Mouse (Mus musculus) ES-E14 (cell line): ENCODE measurements at regions not wholly inside any gene's neighbourhood (a gene's known extent, or its start where the extent isn't known, plus 50 kb on each side); places are given as distances from the start of the nearest gene placed in this dataset.

Experiments used
- CHD2 ChIP-seq: IDR thresholded peaks from 2 replicates; pipeline ENCODE4 v1.6.1; 2014; ENCODE audit warnings: mild to moderate bottlenecking, low read depth, low read length, inconsistent platforms
- HCFC1 ChIP-seq: IDR thresholded peaks from 2 replicates; pipeline ENCODE4 v1.6.1; 2012; ENCODE audit warnings: low read length, inconsistent platforms, borderline replicate concordance; ENCODE audit not compliant: insufficient read depth
- MAFK ChIP-seq: IDR thresholded peaks from 2 replicates; pipeline ENCODE4 v1.6.1; 2014; ENCODE audit warnings: mild to moderate bottlenecking, low read depth, low read length, inconsistent platforms; ENCODE audit not compliant: insufficient read depth
- ZC3H11A ChIP-seq: IDR thresholded peaks from 2 replicates; pipeline ENCODE4 v1.6.1; 2012; ENCODE audit warnings: low read depth, mild to moderate bottlenecking, inconsistent platforms, low read length, borderline replicate concordance

- no peak for TF ChIP-seq CHD2
- TF ChIP-seq MAFK = no peak
- TF ChIP-seq HCFC1 = no peak
- no peak for TF ChIP-seq ZC3H11A
These were observed 734.6 kb upstream of the Pou3f3 start for GRCm38 (mm10) chr1:41960982-41961381.
